Mouse (Mus musculus) liver, embryonic 14.5 days (tissue): ENCODE measurements around the gene Npr1. TPM values are rescaled to one million over a fixed set of nuclear protein-coding genes. Genes with fewer than 3 reads are reported as not detected.

Experiments used
- ATAC-seq: fragments of 200-750 bp; cut with Nextera tagmentation; 2 replicates; pipeline ENCODE4 v1.8.0; 2017; ENCODE audit warnings: moderate number of reproducible peaks, mild to moderate bottlenecking, moderate library complexity; ENCODE audit not compliant: insufficient read depth
- DNase-seq, 3 experiments: peaks; one replicate each; pipeline ENCODE4 v3.0.0-alpha.2; 2012 to 2013; ENCODE audit warnings: low read depth in 3 of 3, low spot score in 3 of 3
- H3K27ac ChIP-seq: fragments of 300-500 bp; sonication (generic); 2 replicates; pipeline ENCODE4 v1.5.1; 2014; ENCODE audit warnings: moderate library complexity, mild to moderate bottlenecking, control low read depth, inconsistent platforms
- H3K27me3 ChIP-seq: fragments of 300-500 bp; sonication (generic); 2 replicates; pipeline ENCODE4 v1.6.1; 2014; ENCODE audit warnings: mild to moderate bottlenecking, low read length, moderate library complexity; ENCODE audit not compliant: control insufficient read depth, insufficient read depth
- H3K36me3 ChIP-seq: fragments of 300-500 bp; sonication (generic); replicated peaks from 2 replicates; pipeline ENCODE4 v1.6.1; 2014; ENCODE audit warnings: low read depth; ENCODE audit not compliant: control insufficient read depth, insufficient read depth
- H3K4me1 ChIP-seq, 2 experiments: fragments of 200-500 bp in 1 of 2; fragments of 300-500 bp in 1 of 2; sonication (generic) in 1 of 2; replicated peaks; 2 replicates each; pipeline ENCODE4 v1.6.1; 2012 to 2014; ENCODE audit warnings: antibody characterized with exemption in 1 of 2, inconsistent platforms in 1 of 2, low read length in 1 of 2; ENCODE audit not compliant: control insufficient read depth in 2 of 2, insufficient read depth in 2 of 2
- H3K4me2 ChIP-seq: fragments of 300-500 bp; sonication (generic); 2 replicates; pipeline ENCODE4 v1.6.1; 2014; ENCODE audit warnings: low read depth, mild to moderate bottlenecking, control low read depth, moderate library complexity
- H3K4me3 ChIP-seq, 2 experiments: fragments of 200-500 bp in 1 of 2; fragments of 300-500 bp in 1 of 2; sonication (generic) in 1 of 2; 2 replicates each; pipeline ENCODE4 v1.5.1; 2012 to 2014; ENCODE audit warnings: low read depth in 2 of 2, low read length in 2 of 2, mild to moderate bottlenecking in 2 of 2, control low read depth in 1 of 2, inconsistent platforms in 1 of 2, moderate library complexity in 1 of 2; ENCODE audit not compliant: insufficient read depth in 1 of 2
- H3K9ac ChIP-seq: fragments of 300-500 bp; sonication (generic); replicated peaks from 2 replicates; pipeline ENCODE4 v1.6.1; 2014; ENCODE audit warnings: mild to moderate bottlenecking, control low read depth, moderate library complexity
- H3K9me3 ChIP-seq: fragments of 300-500 bp; sonication (generic); 2 replicates; pipeline ENCODE4 v1.6.1; 2016; ENCODE audit warnings: low read length, mixed read lengths; ENCODE audit not compliant: control insufficient read depth
- CTCF ChIP-seq: IDR thresholded peaks from 2 replicates; pipeline ENCODE4 v1.5.1; 2016; ENCODE audit warnings: antibody characterized with exemption, low read depth, control low read depth
- EP300 ChIP-seq: IDR thresholded peaks from 2 replicates; pipeline ENCODE4 v1.6.1; 2016; ENCODE audit warnings: antibody characterized with exemption, low read depth
- WGBS: fragments of 180-500 bp; shearing (Covaris S2); extraction: QIAGEN DNeasy Blood & Tissue Kit; methylation state at CpG from one replicate; pipeline ENCODE4 v1.1.7; 2014; ENCODE audit not compliant: insufficient replicate concordance; 5-methylcytosine and 5-hydroxymethylcytosine counted together
- polyA plus RNA-seq, 2 experiments: library from polyadenylated mRNA; depleted of rRNA in 1 of 2; stranded (reverse) in 1 of 2; unstranded in 1 of 2; fragments of >200 nt; fragmentation: Nextera tagmentation in 1 of 2; extraction: Ambion mirVana in 1 of 2; gene quantifications; 2 replicates each; pipeline versions ENCODE4 v1.2.1 to v1.2.3; 2012 to 2014

The Npr1 gene
- polyA plus RNA-seq, 2 experiments: 2.8 to 7.2 TPM

- no peak for DNase-seq
- Histone ChIP-seq H3K4me2 (no peak overlapping the region), H3K4me1 (peaks cover 0 to 12% of the 10 kb centered on the region in 2 experiments; a peak in 2 of 4 replicates), H3K27ac (no peak overlapping the region), H3K4me3 (no peak overlapping the region), H3K27me3 (no peaks in the 10 kb centered on the region), H3K36me3 (no peaks in the 10 kb centered on the region), H3K9me3 (no peaks in the 10 kb centered on the region), H3K9ac (no peak overlapping the region)
- no peak for ATAC-seq
- WGBS: 53% methylated on average over 3 of the region's 3 CpGs
- TF ChIP-seq CTCF (no peak), EP300 (no peak)
Observed at GRCm38 (mm10) chr3:90443977-90444376, 21.7 kb downstream of the Npr1 start.

GRCm38 (mm10) chr3:90440756-90441155 lies 24.9 kb downstream of the Npr1 start:
- H3K9me3 ChIP-seq: no peaks in the 10 kb centered on the region
- no peaks in the 10 kb centered on the region for H3K36me3 ChIP-seq
- no peak for TF ChIP-seq CTCF
- TF ChIP-seq EP300: no peak
- no peak overlapping the region for H3K4me3 ChIP-seq
- WGBS: 58% methylated on average over 2 of the region's 2 CpGs
- H3K27me3 ChIP-seq: no peaks in the 10 kb centered on the region
- peaks cover 0 to 5% of the 10 kb centered on the region in 2 experiments; a peak in 2 of 4 replicates for H3K4me1 ChIP-seq
- H3K27ac ChIP-seq: no peak overlapping the region
- no peak overlapping the region for H3K4me2 ChIP-seq
- ATAC-seq (no peak), DNase-seq (no peak)
- H3K9ac ChIP-seq: no peak overlapping the region

- no peaks in the 10 kb centered on the region for H3K27me3 ChIP-seq
- H3K4me1 ChIP-seq: peaks cover 7 to 11% of the 10 kb centered on the region in 2 experiments
- no peak overlapping the region for H3K4me2 ChIP-seq
- no peaks in the 10 kb centered on the region for H3K36me3 ChIP-seq
- no peak overlapping the region for H3K4me3 ChIP-seq
- ATAC-seq (no peak), DNase-seq (no peak)
- H3K27ac ChIP-seq: no peak overlapping the region
- no peak overlapping the region for H3K9ac ChIP-seq
- no peaks in the 10 kb centered on the region for H3K9me3 ChIP-seq
- 47% methylated on average over 4 of the region's 4 CpGs for WGBS
- TF ChIP-seq EP300: no peak
- no peak for TF ChIP-seq CTCF
Observed at GRCm38 (mm10) chr3:90437131-90437530, 28.5 kb downstream of the Npr1 start.

GRCm38 (mm10) chr3:90434073-90434730 lies 31.5 kb downstream of the Npr1 start:
- no peaks in the 10 kb centered on the region for H3K36me3 ChIP-seq
- no peaks in the 10 kb centered on the region for H3K27me3 ChIP-seq
- H3K4me2 ChIP-seq: peak overlapping the region; percentile 97
- peak overlapping the region; percentile 76 to 79 for H3K4me3 ChIP-seq
- peak overlapping the region; percentile 57 for H3K27ac ChIP-seq
- H3K9ac ChIP-seq: peak overlapping the region; percentile 67
- peaks cover 29 to 32% of the 10 kb centered on the region in 2 experiments for H3K4me1 ChIP-seq
- TF ChIP-seq EP300 (no peak), CTCF (no peak)
- H3K9me3 ChIP-seq: no peaks in the 10 kb centered on the region
- no peak for ATAC-seq
- 46% methylated on average over 11 of the region's 11 CpGs for WGBS
- DNase-seq: no peak

- Histone ChIP-seq H3K27ac (peak within 1 kb of the TSS; percentile 82), H3K4me1 (peaks cover 32 to 37% of the 10 kb centered on the region in 2 experiments), H3K4me2 (peak within 1 kb of the TSS; percentile 97), H3K27me3 (no peaks in the 10 kb centered on the region), H3K36me3 (no peaks in the 10 kb centered on the region), H3K9ac (peak within 1 kb of the TSS; percentile 84), H3K4me3 (peak within 1 kb of the TSS; percentile 76 to 79), H3K9me3 (no peaks in the 10 kb centered on the region)
- peak; percentile 99 for DNase-seq
- peak; percentile 99 for ATAC-seq
- TF ChIP-seq EP300 (no peak), CTCF (no peak)
- under 1% methylated on average over 51 of the region's 52 CpGs for WGBS
Observed at GRCm38 (mm10) chr3:90433381-90434020, 32.2 kb downstream of the Npr1 start, which contains the start of gene Ints3. Ints3 (minus strand) TSS chr3:90433622.
